Mouse (Mus musculus) adrenal gland, postnatal 14 days (tissue): Measurements from ENCODE around the gene Hapln4. TPM values are rescaled to one million over a fixed set of nuclear protein-coding genes. Genes with fewer than 3 reads are reported as not detected.

Source experiments
- DNase-seq: peaks from one replicate; pipeline ENCODE4 v3.0.0; 2021; ENCODE audit warnings: mixed read lengths
- total RNA-seq: library from RNA; stranded (reverse); gene quantifications from 2 replicates; pipeline ENCODE4 v1.2.3, GENCODE M21; 2021

Gene Hapln4
- total RNA-seq, 1 experiment from 2014 or later = 0.48 TPM

- DNase-seq = no peak
Observed at GRCm38 (mm10) chr8:70100241-70100640, 17.0 kb downstream of the Hapln4 start.

- DNase-seq = peak; percentile 61
Observed at GRCm38 (mm10) chr8:70104506-70104905, 21.2 kb downstream of the Hapln4 start.

GRCm38 (mm10) chr8:70104922-70105321 lies 21.7 kb downstream of the Hapln4 start:
- DNase-seq = no peak

- DNase-seq = no peak
Observed at GRCm38 (mm10) chr8:70110451-70110850, 27.2 kb downstream of the Hapln4 start.

GRCm38 (mm10) chr8:70111192-70111795 lies 28.0 kb downstream of the Hapln4 start:
- DNase-seq = no peak

- DNase-seq = no peak
Observed at GRCm38 (mm10) chr8:70112401-70113016, 29.3 kb downstream of the Hapln4 start.

GRCm38 (mm10) chr8:70114488-70114887 lies 31.2 kb downstream of the Hapln4 start:
- no peak for DNase-seq

GRCm38 (mm10) chr8:70114892-70115291 lies 31.6 kb downstream of the Hapln4 start:
- DNase-seq = peak; percentile 49

- peak; percentile 71 for DNase-seq
Observed at GRCm38 (mm10) chr8:70117611-70118010, 34.4 kb downstream of the Hapln4 start.

GRCm38 (mm10) chr8:70118726-70119700 lies 35.8 kb downstream of the Hapln4 start:
- no peak for DNase-seq

GRCm38 (mm10) chr8:70120667-70121066 lies 37.4 kb downstream of the Hapln4 start, which contains the start of gene Ncan:
Ncan (minus strand) TSS chr8:70120873.
- DNase-seq = peak; percentile 81

- no peak for DNase-seq
Observed at GRCm38 (mm10) chr8:70122863-70123262, 39.6 kb downstream of the Hapln4 start.

GRCm38 (mm10) chr8:70124992-70125391 lies 41.7 kb downstream of the Hapln4 start:
- no peak for DNase-seq

- DNase-seq = peak; percentile 80
Observed at GRCm38 (mm10) chr8:70128435-70128834, 45.2 kb downstream of the Hapln4 start.

GRCm38 (mm10) chr8:70129309-70129952 lies 46.2 kb downstream of the Hapln4 start:
- DNase-seq = peak; percentile 64

- DNase-seq = no peak
Observed at GRCm38 (mm10) chr8:70130066-70130465, 46.8 kb downstream of the Hapln4 start.

GRCm38 (mm10) chr8:70131166-70131883 lies 48.1 kb downstream of the Hapln4 start, which contains the start of gene Nr2c2ap:
Nr2c2ap (plus strand) TSS chr8:70131333.
- DNase-seq = peak; percentile 92

- DNase-seq = no peak
Observed at GRCm38 (mm10) chr8:70134086-70134485, 50.8 kb downstream of the Hapln4 start.

- no peak for DNase-seq
Observed at GRCm38 (mm10) chr8:70134931-70135330, 51.7 kb downstream of the Hapln4 start.

- DNase-seq = no peak
Observed at GRCm38 (mm10) chr8:70136591-70136990, 53.3 kb downstream of the Hapln4 start.

GRCm38 (mm10) chr8:70137890-70138289 lies 54.6 kb downstream of the Hapln4 start:
- no peak for DNase-seq
